Mouse (Mus musculus): ENCODE results near the gene Pdzd8. TPM values are rescaled to one million over a fixed set of nuclear protein-coding genes. Genes with fewer than 3 reads are reported as not detected.

Pdzd8 gene
- polyA plus RNA-seq, 1 experiment from 2014 or later = 16.7 TPM

GRCm38 (mm10) chr19:59330816-59331225, 14.8 kb downstream of the Pdzd8 start:
- Histone ChIP-seq H3K9me3 (ENCODE audit: control insufficient read depth, low read depth, low read length) (no peaks in the 10 kb centered on the region), H3K9ac (replicated peaks; ENCODE audit: low read depth, low read length) (no peak overlapping the region), H3K27ac (ENCODE audit: low read length) (no peak overlapping the region), H3K4me3 (ENCODE audit: low read depth, low read length) (no peak overlapping the region), H3K4me2 (replicated peaks; ENCODE audit: low read depth, low read length) (no peak overlapping the region), H3K4me1 (ENCODE audit: control insufficient read depth, insufficient read depth, low read length) (no peaks in the 10 kb centered on the region), H3K27me3 (ENCODE audit: control insufficient read depth, insufficient read depth, low read length) (no peaks in the 10 kb centered on the region), H3K36me3 (ENCODE audit: control insufficient read depth, insufficient read depth, low read length) (peaks cover 3% of the 10 kb centered on the region; the same call in 1 of the 2 replicates)
- ATAC-seq (ENCODE audit: insufficient number of reproducible peaks, insufficient read depth, low FRiP score, low read depth) = no peak

- H3K27me3 ChIP-seq (ENCODE audit: control insufficient read depth, insufficient read depth, low read length) = no peaks in the 10 kb centered on the region
- peaks cover 6% of the 10 kb centered on the region; the same call in 1 of the 2 replicates for H3K36me3 ChIP-seq (ENCODE audit: control insufficient read depth, insufficient read depth, low read length)
- no peak within 1 kb of the TSS for H3K27ac ChIP-seq (ENCODE audit: low read length)
- H3K4me2 ChIP-seq (replicated peaks; ENCODE audit: low read depth, low read length) = no peak within 1 kb of the TSS
- no peak for ATAC-seq (ENCODE audit: insufficient number of reproducible peaks, insufficient read depth, low FRiP score, low read depth)
- no peaks in the 10 kb centered on the region for H3K4me1 ChIP-seq (ENCODE audit: control insufficient read depth, insufficient read depth, low read length)
- H3K4me3 ChIP-seq (ENCODE audit: low read depth, low read length) = no peak within 1 kb of the TSS
- no peak within 1 kb of the TSS for H3K9ac ChIP-seq (replicated peaks; ENCODE audit: low read depth, low read length)
- H3K9me3 ChIP-seq (ENCODE audit: control insufficient read depth, low read depth, low read length) = no peaks in the 10 kb centered on the region
- 97% methylated on average over 7 of the region's 14 CpGs for WGBS
Measured at GRCm38 (mm10) chr19:59321990-59322389, 23.6 kb downstream of the Pdzd8 start, which contains the start of gene Rps12-ps3. TSS of gene Rps12-ps3 (plus strand) at chr19:59322290.

- Histone ChIP-seq H3K4me3 (ENCODE audit: low read depth, low read length) (no peak overlapping the region), H3K27me3 (ENCODE audit: control insufficient read depth, insufficient read depth, low read length) (no peaks in the 10 kb centered on the region), H3K36me3 (ENCODE audit: control insufficient read depth, insufficient read depth, low read length) (no peaks in the 10 kb centered on the region; the same call in 1 of the 2 replicates), H3K27ac (ENCODE audit: low read length) (no peak overlapping the region), H3K4me1 (ENCODE audit: control insufficient read depth, insufficient read depth, low read length) (no peaks in the 10 kb centered on the region), H3K9ac (replicated peaks; ENCODE audit: low read depth, low read length) (no peak overlapping the region), H3K9me3 (ENCODE audit: control insufficient read depth, low read depth, low read length) (no peaks in the 10 kb centered on the region), H3K4me2 (replicated peaks; ENCODE audit: low read depth, low read length) (no peak overlapping the region)
- ATAC-seq (ENCODE audit: insufficient number of reproducible peaks, insufficient read depth, low FRiP score, low read depth) = no peak
Measured at GRCm38 (mm10) chr19:59316571-59316970, 29.0 kb downstream of the Pdzd8 start.

GRCm38 (mm10) chr19:59315308-59315707, 30.3 kb downstream of the Pdzd8 start:
- Histone ChIP-seq H3K4me1 (ENCODE audit: control insufficient read depth, insufficient read depth, low read length) (no peaks in the 10 kb centered on the region), H3K36me3 (ENCODE audit: control insufficient read depth, insufficient read depth, low read length) (no peaks in the 10 kb centered on the region; the same call in 1 of the 2 replicates), H3K4me3 (ENCODE audit: low read depth, low read length) (no peak overlapping the region), H3K27me3 (ENCODE audit: control insufficient read depth, insufficient read depth, low read length) (no peaks in the 10 kb centered on the region), H3K9me3 (ENCODE audit: control insufficient read depth, low read depth, low read length) (no peaks in the 10 kb centered on the region), H3K27ac (ENCODE audit: low read length) (no peak overlapping the region), H3K9ac (replicated peaks; ENCODE audit: low read depth, low read length) (no peak overlapping the region), H3K4me2 (replicated peaks; ENCODE audit: low read depth, low read length) (no peak overlapping the region)
- ATAC-seq (ENCODE audit: insufficient number of reproducible peaks, insufficient read depth, low FRiP score, low read depth) = no peak

GRCm38 (mm10) chr19:59292183-59292839, 53.3 kb downstream of the Pdzd8 start:
- 76% methylated on average over 5 of the region's 5 CpGs for whole genome bisulfite sequencing
- Histone ChIP-seq H3K27ac (ENCODE audit: low read length) (no peak overlapping the region), H3K4me3 (ENCODE audit: low read depth, low read length) (no peak overlapping the region), H3K36me3 (ENCODE audit: control insufficient read depth, insufficient read depth, low read length) (no peaks in the 10 kb centered on the region), H3K4me1 (ENCODE audit: control insufficient read depth, insufficient read depth, low read length) (no peaks in the 10 kb centered on the region), H3K9me3 (ENCODE audit: control insufficient read depth, low read depth, low read length) (no peaks in the 10 kb centered on the region), H3K27me3 (ENCODE audit: control insufficient read depth, insufficient read depth, low read length) (no peaks in the 10 kb centered on the region), H3K4me2 (replicated peaks; ENCODE audit: low read depth, low read length) (no peak overlapping the region), H3K9ac (replicated peaks; ENCODE audit: low read depth, low read length) (no peak overlapping the region)
- no peak for ATAC-seq (ENCODE audit: insufficient number of reproducible peaks, insufficient read depth, low FRiP score, low read depth)

- H3K9me3 ChIP-seq (ENCODE audit: control insufficient read depth, low read depth, low read length) = no peaks in the 10 kb centered on the region
- H3K9ac ChIP-seq (replicated peaks; ENCODE audit: low read depth, low read length) = no peak overlapping the region
- no peaks in the 10 kb centered on the region for H3K27me3 ChIP-seq (ENCODE audit: control insufficient read depth, insufficient read depth, low read length)
- no peak overlapping the region for H3K27ac ChIP-seq (ENCODE audit: low read length)
- H3K36me3 ChIP-seq (ENCODE audit: control insufficient read depth, insufficient read depth, low read length) = no peaks in the 10 kb centered on the region
- no peaks in the 10 kb centered on the region for H3K4me1 ChIP-seq (ENCODE audit: control insufficient read depth, insufficient read depth, low read length)
- ATAC-seq (ENCODE audit: insufficient number of reproducible peaks, insufficient read depth, low FRiP score, low read depth) = no peak
- no peak overlapping the region for H3K4me2 ChIP-seq (replicated peaks; ENCODE audit: low read depth, low read length)
- no peak overlapping the region for H3K4me3 ChIP-seq (ENCODE audit: low read depth, low read length)
- WGBS = 77% methylated on average over 6 of the region's 6 CpGs
Measured at GRCm38 (mm10) chr19:59289811-59290210, 55.8 kb downstream of the Pdzd8 start.

- Histone ChIP-seq H3K4me1 (ENCODE audit: control insufficient read depth, insufficient read depth, low read length) (no peaks in the 10 kb centered on the region), H3K4me2 (replicated peaks; ENCODE audit: low read depth, low read length) (no peak overlapping the region), H3K27me3 (ENCODE audit: control insufficient read depth, insufficient read depth, low read length) (no peaks in the 10 kb centered on the region), H3K9ac (replicated peaks; ENCODE audit: low read depth, low read length) (no peak overlapping the region), H3K4me3 (ENCODE audit: low read depth, low read length) (no peak overlapping the region), H3K27ac (ENCODE audit: low read length) (no peak overlapping the region), H3K36me3 (ENCODE audit: control insufficient read depth, insufficient read depth, low read length) (no peaks in the 10 kb centered on the region), H3K9me3 (ENCODE audit: control insufficient read depth, low read depth, low read length) (no peaks in the 10 kb centered on the region)
- no peak for ATAC-seq (ENCODE audit: insufficient number of reproducible peaks, insufficient read depth, low FRiP score, low read depth)
Measured at GRCm38 (mm10) chr19:59289042-59289441, 56.5 kb downstream of the Pdzd8 start.

- H3K4me1 ChIP-seq (ENCODE audit: control insufficient read depth, insufficient read depth, low read length) = no peaks in the 10 kb centered on the region
- H3K9ac ChIP-seq (replicated peaks; ENCODE audit: low read depth, low read length) = no peak overlapping the region
- H3K4me2 ChIP-seq (replicated peaks; ENCODE audit: low read depth, low read length) = no peak overlapping the region
- 66% methylated on average over 3 of the region's 3 CpGs for WGBS
- H3K27me3 ChIP-seq (ENCODE audit: control insufficient read depth, insufficient read depth, low read length) = no peaks in the 10 kb centered on the region
- ATAC-seq (ENCODE audit: insufficient number of reproducible peaks, insufficient read depth, low FRiP score, low read depth) = no peak
- no peaks in the 10 kb centered on the region for H3K9me3 ChIP-seq (ENCODE audit: control insufficient read depth, low read depth, low read length)
- H3K27ac ChIP-seq (ENCODE audit: low read length) = no peak overlapping the region
- no peaks in the 10 kb centered on the region for H3K36me3 ChIP-seq (ENCODE audit: control insufficient read depth, insufficient read depth, low read length)
- no peak overlapping the region for H3K4me3 ChIP-seq (ENCODE audit: low read depth, low read length)
Measured at GRCm38 (mm10) chr19:59282001-59282400, 63.6 kb downstream of the Pdzd8 start.

- H3K27me3 ChIP-seq (ENCODE audit: control insufficient read depth, insufficient read depth, low read length) = no peaks in the 10 kb centered on the region
- H3K9ac ChIP-seq (replicated peaks; ENCODE audit: low read depth, low read length) = no peak overlapping the region
- H3K4me1 ChIP-seq (ENCODE audit: control insufficient read depth, insufficient read depth, low read length) = no peaks in the 10 kb centered on the region
- no peak for ATAC-seq (ENCODE audit: insufficient number of reproducible peaks, insufficient read depth, low FRiP score, low read depth)
- no peaks in the 10 kb centered on the region for H3K36me3 ChIP-seq (ENCODE audit: control insufficient read depth, insufficient read depth, low read length)
- no peak overlapping the region for H3K4me2 ChIP-seq (replicated peaks; ENCODE audit: low read depth, low read length)
- peak overlapping the region; percentile 22; the same call in 1 of the 2 replicates for H3K27ac ChIP-seq (ENCODE audit: low read length)
- no peak overlapping the region for H3K4me3 ChIP-seq (ENCODE audit: low read depth, low read length)
- no peaks in the 10 kb centered on the region for H3K9me3 ChIP-seq (ENCODE audit: control insufficient read depth, low read depth, low read length)
Measured at GRCm38 (mm10) chr19:59280841-59281240, 64.7 kb downstream of the Pdzd8 start.

Data from stomach, embryonic 14.5 days (tissue).